Mouse (Mus musculus) liver, embryonic 14.5 days (tissue): ENCODE data around the gene Vps13a.

Source experiments
- CTCF ChIP-seq: IDR thresholded peaks from 2 replicates; pipeline ENCODE4 v1.5.1; 2016; ENCODE audit warnings: antibody characterized with exemption, low read depth, control low read depth
- EP300 ChIP-seq: IDR thresholded peaks from 2 replicates; pipeline ENCODE4 v1.6.1; 2016; ENCODE audit warnings: antibody characterized with exemption, low read depth

DNA sequence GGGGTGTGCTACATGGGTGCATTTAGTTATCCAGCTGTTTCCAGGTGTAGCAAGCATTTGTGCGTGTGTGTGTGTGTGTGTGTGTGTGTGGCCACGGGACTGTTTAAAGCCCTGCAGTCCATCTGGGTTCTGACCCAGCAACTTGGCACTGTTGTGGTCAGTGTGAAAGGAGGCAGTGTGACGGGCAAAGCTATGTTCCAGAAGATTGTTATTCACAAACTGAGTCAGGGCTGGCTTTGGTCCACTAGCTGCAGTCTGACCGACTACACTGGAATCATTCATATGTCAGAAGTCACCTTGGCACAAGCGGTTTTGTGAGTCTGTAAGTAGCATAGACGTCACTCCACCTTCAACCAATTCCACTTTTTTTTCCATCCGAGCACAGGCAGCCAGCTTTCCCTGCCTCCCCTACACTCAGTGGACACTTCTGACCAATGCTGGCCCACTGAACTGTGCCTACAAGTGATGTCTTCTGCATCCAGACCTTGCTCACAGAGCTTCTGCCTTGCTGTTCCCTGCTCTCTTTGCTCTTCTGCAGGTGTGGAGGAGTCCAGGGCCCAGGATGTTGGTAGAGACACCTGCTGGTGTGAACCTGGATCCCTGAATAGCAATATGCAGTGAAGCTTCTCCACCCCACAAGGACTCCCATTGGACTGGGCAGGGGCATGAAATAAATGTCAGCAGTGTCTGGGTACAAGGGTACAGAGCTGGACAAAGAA is 187.3 kb downstream of the Vps13a start:
- TF ChIP-seq CTCF: no peak
- TF ChIP-seq EP300: no peak
